Mouse (Mus musculus): ENCODE measurements around the gene Trim31.

GRCm38 (mm10) chr17:36950981-36951947, 53.3 kb downstream of the Trim31 start, which contains the start of gene Ppp1r11:
- TF ChIP-seq CTCF (conservative IDR thresholded peaks at IDR 0.05; ENCODE audit: low read length) (no peak), POU5F1 (IDR thresholded peaks at IDR 0.05; ENCODE audit: borderline replicate concordance, low read length) (no peak)

All from E14TG2a.4 (cell line).